Mouse (Mus musculus) cerebellum, adult 2 months (tissue): Measurements from ENCODE around the gene Hoxb1.

Experiments used
- CTCF ChIP-seq: fragments of 200-500 bp; IDR thresholded peaks from 2 replicates; pipeline ENCODE4 v1.5.1; 2011; ENCODE audit warnings: low read depth, mild to moderate bottlenecking, control low read depth, low read length, moderate library complexity, borderline replicate concordance; ENCODE audit not compliant: insufficient read depth
- POLR2A ChIP-seq: fragments of 200-500 bp; IDR thresholded peaks from 2 replicates; pipeline ENCODE4 v1.6.1; 2011; ENCODE audit warnings: low read length, control low read depth, borderline replicate concordance; ENCODE audit not compliant: insufficient read depth

DNA sequence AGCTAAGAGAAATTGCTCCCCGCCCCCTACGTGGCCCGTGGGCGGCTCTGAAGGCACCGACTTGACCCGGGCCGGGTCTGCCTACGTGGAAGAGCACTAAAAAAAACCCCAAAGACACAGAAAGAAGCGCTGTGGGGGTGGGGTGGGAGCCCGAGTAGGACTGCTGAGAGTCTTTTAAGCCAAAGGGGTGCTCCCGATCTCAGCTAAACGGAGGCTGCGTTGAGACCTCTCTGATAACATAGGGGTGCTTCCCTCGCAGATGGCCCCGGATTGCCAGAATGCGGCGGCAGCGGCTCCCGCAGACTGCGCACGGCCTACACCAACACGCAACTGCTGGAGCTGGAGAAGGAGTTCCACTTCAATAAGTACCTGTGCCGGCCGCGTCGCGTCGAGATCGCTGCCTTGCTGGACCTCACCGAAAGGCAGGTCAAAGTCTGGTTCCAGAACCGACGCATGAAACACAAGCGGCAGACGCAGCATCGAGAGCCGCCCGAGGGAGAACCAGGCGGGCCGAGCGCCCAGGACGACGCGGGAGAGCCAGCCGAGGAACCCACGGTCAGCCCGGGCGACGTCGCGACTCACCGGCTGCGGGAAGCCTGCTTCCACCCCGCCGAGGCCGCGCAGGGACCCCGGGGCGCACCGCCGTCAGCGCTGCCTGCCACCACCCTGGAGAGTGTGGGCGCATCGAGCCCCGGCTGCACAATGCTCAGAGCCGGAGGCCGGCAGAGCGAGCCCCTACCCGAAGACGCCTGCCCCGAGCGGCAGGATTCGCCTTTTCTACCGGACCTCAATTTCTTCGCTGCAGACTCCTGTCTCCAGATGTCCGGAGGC is 12.6 kb upstream of the Hoxb1 start:
- no peak for TF ChIP-seq POLR2A
- no peak for TF ChIP-seq CTCF
